Mouse (Mus musculus) cerebellum, adult 8-10 months (tissue): ENCODE results near the gene Ccl2.
A peak's percentile ranks its signal among the peaks of the same experiment; 100 is the strongest.

Experiments used
- DNase-seq: peaks from one replicate; pipeline ENCODE4 v3.0.0; 2022

The Ccl2 gene

DNA sequence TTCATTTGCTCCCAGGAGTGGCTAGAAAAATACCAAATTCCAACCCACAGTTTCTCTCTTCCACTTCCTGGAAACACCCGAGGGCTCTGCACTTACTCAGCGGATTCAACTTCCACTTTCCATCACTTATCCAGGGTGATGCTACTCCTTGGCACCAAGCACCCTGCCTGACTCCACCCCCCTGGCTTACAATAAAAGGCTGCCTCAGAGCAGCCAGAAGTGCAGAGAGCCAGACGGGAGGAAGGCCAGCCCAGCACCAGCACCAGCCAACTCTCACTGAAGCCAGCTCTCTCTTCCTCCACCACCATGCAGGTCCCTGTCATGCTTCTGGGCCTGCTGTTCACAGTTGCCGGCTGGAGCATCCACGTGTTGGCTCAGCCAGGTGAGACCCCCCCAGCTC, at the start of gene Ccl2:
TSS of gene Ccl2 (plus strand) at position 216 of the 400 bp plus-strand sequence.
- peak; percentile 9 for DNase-seq

- DNase-seq, result peak; percentile 62
Measured at GRCm38 (mm10) chr11:81996172-81996841, 39.1 kb upstream of the Ccl2 start.

DNA sequence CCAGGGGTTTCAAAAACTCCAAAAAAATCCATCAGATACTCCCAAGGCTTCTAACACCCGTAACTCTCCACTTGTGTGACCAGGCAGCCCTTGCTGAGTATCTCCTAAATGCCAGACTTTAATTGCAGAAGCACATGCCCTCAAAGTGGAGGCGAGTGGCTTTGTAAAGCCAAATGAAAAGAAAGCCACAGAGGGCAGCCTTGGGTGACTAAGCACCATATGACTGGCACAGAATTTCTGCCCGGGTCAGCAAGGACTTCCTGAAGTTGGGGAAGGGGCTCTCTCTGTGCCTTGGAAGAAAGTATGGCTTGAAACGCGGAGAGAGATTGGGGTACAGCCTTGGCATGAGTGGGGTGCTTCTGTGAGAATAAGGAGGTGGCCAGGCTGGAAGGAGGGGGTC, 38.3 kb upstream of the Ccl2 start:
- no peak for DNase-seq

DNA sequence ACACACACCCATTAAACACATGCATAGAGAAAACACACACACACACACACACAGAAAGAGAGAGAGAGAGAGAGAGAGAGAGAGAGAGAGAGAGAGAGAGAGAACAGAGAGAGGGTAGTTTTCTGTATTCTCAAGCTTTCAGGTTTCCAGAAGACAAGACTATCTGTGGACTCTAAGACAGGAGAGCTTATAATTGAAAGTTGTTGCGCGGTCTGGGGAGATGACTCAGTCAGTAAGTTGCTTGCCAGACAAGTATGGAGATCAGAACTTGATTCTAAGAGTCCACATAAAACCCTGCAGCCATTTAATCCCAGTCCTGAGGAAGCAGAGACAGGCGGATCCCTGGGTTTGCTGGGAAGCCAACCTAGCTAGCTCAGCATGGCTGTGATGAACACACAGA, 36.7 kb upstream of the Ccl2 start:
- no peak for DNase-seq

- DNase-seq, result no peak
Measured at GRCm38 (mm10) chr11:81999469-81999868, 35.9 kb upstream of the Ccl2 start.

DNA sequence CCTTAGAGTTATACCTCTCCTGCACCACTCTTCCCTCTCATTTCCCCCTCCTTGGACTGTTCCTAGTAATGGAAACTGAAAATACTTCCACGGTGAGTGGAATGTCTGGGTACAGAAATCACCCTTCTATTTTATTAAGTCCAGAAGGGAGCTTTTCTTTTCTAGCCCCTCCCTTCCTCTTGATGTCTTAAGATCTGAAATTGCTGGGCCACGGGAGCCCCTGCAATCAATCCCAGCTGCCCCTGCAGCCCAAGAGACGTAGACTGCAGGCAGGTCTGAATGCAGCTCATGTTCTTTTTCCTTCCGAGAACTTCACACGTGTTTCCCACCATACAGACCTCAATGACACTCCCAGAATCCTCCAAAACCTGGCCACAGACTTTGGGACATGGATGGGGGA, 34.8 kb upstream of the Ccl2 start:
- no peak for DNase-seq

- no peak for DNase-seq
Measured at GRCm38 (mm10) chr11:82004810-82005209, 30.6 kb upstream of the Ccl2 start.

- no peak for DNase-seq
Measured at GRCm38 (mm10) chr11:82006796-82007423, 28.5 kb upstream of the Ccl2 start.

- no peak for DNase-seq
Measured at GRCm38 (mm10) chr11:82010115-82010514, 25.3 kb upstream of the Ccl2 start.

- no peak for DNase-seq
Measured at GRCm38 (mm10) chr11:82011411-82012193, 23.8 kb upstream of the Ccl2 start.

GRCm38 (mm10) chr11:82013756-82014155, 21.6 kb upstream of the Ccl2 start:
- no peak for DNase-seq

DNA sequence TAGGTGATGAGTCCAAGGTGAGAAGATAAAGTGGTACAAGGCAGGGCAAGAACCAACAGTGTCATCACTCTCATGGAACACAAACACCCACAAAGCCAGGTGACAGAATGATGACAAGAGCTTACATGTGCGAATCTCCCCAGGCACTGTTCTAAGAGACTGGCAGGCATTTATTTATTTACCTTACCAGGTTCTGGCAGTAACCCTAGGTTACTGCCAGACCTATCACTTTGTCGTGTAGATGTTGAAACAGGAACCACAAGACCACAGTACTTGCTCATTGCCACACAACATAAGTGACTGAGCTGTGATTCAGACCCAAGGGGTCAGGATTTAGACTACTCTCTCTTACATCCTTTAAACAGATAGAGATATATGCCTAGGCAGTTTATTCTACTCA, 20.3 kb upstream of the Ccl2 start:
- DNase-seq, result no peak

GRCm38 (mm10) chr11:82016181-82016780, 19.1 kb upstream of the Ccl2 start:
- no peak for DNase-seq

- DNase-seq, result no peak
Measured at GRCm38 (mm10) chr11:82019389-82019788, 16.0 kb upstream of the Ccl2 start.

GRCm38 (mm10) chr11:82019793-82020192, 15.6 kb upstream of the Ccl2 start:
- DNase-seq, result no peak

DNA sequence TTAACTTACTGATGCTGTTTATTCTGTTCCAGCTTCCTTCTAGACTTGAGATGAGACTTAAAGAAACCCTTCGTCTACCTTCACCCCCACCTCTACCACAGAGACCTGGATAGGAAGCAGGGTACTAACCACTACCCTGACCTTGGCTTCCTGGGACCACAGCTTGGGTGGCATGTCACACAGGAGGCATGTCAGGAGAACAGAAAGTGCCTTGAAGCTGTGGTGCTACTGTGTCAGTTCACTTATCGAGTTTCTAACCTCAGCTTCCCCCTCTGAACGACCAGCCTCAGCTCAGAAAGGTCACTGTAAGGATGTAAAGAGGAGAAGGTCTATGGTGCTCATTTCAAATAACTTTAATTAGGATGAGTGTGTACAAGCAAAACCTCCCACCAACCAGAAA, 14.0 kb upstream of the Ccl2 start:
- no peak for DNase-seq

DNA sequence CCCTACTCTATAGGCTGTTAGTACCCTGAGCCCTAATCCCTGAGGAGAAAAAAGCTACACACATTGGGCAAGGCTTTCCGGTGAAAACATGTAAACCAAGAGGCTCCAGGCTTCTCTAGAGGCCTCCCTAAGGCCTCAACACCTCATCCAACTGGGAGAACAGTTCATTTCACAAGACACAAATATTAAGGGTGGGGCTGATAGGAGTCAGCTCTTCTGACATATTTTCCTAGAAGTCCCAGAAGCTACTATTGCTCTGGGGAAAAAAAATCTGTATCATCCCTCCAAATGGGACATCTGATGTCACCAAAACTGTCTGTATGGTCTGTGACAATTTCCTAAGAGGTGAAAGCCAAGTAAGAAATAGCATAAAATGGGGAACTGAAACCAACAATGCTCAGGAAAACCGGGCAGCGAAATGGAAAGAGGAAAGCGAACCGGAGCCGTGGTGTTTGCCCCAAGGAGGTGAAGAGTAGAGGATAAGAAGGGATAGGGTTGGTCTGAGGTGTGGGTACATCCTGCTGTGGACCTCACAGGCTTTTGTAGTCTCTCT, 12.8 kb upstream of the Ccl2 start:
- DNase-seq, result no peak

DNA sequence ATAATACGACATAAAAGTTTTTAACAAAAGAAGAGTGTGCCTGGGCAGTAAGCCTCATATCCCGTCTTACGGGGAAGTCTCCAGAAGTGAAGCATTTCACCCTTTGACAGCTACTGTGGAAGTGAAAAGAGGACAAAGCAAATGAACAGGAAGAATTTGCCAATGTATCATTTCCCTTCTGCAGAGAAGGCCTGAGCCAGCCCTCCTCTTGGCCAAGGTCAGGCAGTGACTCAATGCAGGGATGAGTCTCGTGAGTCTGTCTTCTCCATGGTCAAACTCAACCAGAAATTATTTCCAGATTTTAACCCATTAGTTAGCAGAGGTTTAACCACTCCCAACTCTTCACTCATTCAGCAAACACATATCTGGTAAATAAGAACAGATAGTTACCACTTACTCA, 11.6 kb upstream of the Ccl2 start:
- no peak for DNase-seq

DNA sequence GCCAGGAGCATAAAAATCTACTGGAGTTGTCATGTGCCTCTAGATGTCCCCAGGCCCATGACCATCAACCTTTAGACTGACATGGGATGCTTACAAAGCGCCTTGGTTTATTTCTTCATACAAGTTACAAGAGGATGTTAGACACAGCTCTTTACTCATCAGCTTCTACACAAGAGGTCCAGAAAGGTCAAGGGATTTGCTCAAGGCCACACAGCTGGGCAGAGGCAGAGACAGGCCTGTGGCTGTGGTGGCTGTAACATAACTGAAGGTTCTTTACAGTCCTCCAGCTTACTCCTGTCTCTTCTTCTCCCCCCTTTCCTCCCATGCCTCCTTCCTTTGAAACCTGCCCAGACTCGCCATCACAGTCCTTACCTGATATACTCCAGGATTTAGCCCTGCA, 5.2 kb upstream of the Ccl2 start:
- DNase-seq, result no peak

- no peak for DNase-seq
Measured at GRCm38 (mm10) chr11:82032136-82032535, 3.2 kb upstream of the Ccl2 start.

- DNase-seq, result no peak
Measured at GRCm38 (mm10) chr11:82032678-82033344, 2.6 kb upstream of the Ccl2 start.

DNA sequence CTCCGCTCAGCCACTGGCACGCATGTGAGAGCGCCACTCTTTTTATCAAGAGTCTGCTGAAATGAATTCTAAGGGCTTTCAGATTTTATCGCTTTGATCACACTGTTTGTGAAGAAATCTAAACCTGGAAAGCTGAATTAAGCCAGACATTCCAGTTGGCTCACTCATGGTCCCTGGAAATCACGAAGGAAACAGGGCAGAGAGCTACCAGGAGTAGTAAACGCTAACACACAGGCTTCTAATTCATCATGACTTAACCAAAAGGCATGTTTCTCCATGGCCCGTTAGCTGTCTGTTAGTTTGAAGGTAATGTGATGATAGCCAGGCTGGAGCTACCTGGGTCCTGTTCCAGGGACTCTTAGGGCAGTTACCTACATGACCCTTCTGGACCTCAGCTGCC, 925 bp upstream of the Ccl2 start:
- DNase-seq, result no peak

- DNase-seq, result no peak
Measured at GRCm38 (mm10) chr11:82035857-82036256, 486 bp downstream of the Ccl2 start.
